Mouse (Mus musculus) frontal cortex, adult (tissue): ENCODE data around the gene Copa.

Experiments used
- ATAC-seq: cut with Nextera tagmentation; 2 replicates; pipeline ENCODE4 v1.9.2; 2017; ENCODE audit warnings: mild to moderate bottlenecking, moderate library complexity, mixed read lengths; ENCODE audit not compliant: low TSS enrichment

The Copa gene

DNA sequence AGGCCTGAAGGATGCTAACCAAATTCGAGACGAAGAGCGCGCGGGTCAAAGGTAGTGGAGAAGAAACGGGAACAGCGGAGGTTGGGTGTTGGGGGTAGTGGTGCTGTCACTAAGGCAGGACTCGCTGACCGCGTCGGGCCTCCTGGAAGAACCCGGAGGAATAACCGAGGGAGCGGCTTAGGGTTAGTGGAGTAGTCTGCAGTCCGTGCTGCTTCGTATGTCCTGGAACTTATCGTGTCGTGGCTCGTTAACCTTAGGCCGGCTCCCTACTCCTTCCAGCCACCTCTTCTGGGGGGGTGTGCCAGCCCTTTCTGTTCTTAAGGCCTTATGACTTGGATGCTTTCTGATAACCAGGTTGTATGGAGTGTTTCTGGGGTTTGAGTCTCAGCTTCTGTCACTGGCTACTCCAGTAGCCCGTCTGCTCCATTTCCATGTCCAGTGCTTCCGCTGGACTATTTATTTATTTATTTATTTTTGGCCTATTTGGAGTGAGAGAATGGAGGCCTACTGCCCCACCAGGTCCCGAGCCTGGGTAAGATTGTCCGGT lies 643 bp downstream of the Copa start:
- ATAC-seq = peak; percentile 51

DNA sequence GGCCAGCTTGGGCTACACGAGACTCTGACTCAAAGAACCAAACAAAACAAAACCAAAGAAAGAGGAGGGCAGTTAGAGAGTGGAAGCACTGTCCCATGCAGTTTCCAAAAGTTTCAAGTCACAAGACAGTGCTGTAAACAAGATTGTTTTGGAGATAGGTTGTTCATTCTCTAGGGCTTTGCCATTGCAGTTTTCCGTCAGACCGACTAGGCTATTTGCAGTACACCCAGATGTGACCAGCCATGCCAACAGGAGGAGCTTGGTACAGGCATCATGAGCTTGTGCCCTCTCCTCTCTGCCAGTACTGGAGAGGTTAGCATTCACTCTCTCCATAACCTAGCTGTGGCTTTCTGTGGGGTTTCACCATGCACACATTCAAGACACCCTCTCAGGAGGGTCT lies 11.2 kb downstream of the Copa start:
- ATAC-seq = no peak

DNA sequence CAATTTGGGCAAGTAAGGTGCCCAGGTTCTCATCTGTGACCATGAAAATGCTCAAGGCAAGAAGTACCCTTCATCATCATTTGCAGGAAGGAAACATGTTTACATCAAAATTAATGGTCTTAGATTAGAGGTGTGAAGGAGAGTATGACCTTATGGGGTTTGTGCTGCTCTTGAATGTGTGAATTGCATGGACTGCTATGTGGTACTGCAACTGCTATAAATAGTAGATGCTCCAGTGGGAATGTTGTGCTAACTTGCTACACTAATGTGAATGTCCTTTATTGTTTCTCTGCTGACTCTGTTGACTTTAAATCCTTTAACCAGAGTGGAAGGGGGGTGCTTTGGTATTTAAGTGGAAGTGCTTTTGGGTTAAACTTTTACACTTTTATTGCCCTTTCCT lies 12.0 kb downstream of the Copa start:
- ATAC-seq = no peak

DNA sequence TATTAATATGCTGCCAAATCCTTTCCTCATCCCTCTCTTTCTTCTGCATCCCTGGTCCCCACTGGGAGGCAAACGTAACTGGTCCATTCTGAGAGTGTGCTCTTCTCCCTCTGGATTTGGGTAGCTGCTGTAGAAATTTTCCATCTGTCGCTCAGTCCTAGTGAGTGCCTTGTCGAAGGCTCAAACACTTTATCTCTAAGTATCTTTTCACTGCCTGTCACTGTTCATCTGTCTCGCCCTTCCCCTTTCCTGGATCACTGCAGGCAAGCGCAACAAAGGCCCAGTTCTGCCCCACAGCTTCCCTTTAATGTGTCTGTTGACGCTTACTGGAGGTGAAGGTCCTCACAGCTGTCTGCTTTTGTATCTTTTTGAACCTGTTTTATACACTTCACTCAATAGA lies 12.9 kb downstream of the Copa start:
- no peak for ATAC-seq

DNA sequence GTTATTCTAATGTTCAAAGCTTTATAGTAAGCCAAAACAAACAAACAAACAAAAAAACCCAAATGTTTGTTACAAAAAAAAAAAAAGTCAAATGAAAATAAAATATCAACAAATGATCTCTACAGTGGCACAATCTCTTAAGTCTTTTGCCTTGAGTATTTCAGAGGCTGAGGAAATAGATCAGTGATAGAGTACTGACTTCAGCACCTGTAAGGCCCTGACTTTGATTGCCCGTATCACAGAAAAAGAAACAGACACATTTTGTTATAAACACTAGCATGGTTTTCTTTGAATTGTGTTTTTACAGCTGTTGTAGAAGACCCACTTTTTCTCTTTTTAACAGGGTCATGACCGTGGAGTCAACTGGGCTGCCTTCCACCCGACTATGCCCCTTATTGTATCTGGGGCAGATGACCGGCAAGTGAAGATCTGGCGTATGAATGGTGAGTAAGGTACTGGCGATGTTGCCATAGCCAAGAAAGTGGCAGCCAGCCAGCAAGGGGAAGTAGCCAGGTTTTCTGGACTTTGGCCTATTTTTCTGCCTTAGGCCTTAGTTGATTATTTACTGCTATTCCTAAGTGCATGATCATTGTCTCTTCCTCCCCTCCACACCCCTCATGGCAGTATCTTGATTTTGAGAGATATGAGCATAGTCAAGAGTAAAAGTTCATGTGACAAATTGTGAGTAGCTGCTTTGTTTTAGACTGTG lies 17.1 kb downstream of the Copa start:
- ATAC-seq = no peak

DNA sequence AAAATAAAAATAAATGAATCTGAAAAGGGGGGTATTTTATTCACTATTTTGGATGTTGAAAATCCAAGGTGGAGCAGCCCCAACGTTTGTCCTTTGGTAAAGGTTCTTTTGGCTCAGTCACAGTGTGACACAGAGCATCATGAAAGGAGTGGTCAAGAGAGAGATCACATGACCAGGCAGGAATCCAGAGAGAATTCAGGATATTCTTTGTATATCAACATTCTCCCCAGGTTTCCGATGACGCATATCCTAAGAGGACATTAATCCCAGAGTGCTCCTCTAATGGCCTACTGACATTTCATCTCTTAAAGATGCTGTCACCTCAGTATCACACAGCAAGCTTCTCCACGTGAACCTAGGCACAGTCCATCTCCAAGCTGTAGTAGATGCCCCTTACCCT lies 21.3 kb downstream of the Copa start:
- no peak for ATAC-seq

DNA sequence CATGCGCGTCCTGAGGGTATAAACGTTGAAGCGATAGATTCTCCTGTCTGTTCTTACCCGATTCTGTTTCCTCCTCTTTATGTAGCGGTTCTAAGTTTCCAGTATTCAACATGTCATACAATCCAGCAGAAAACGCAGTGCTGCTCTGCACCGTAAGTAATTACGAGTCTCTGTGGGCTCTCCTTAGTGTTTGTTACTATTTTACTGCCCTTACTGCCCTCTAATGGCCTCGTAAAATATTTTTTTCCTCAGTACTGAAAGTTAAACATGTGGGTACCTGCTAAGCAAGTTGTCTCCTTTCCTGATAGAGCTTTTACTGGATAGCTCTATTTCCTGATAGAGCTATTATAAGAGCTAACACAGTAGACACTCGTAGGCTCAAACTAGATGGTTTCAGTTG lies 22.8 kb downstream of the Copa start:
- no peak for ATAC-seq

DNA sequence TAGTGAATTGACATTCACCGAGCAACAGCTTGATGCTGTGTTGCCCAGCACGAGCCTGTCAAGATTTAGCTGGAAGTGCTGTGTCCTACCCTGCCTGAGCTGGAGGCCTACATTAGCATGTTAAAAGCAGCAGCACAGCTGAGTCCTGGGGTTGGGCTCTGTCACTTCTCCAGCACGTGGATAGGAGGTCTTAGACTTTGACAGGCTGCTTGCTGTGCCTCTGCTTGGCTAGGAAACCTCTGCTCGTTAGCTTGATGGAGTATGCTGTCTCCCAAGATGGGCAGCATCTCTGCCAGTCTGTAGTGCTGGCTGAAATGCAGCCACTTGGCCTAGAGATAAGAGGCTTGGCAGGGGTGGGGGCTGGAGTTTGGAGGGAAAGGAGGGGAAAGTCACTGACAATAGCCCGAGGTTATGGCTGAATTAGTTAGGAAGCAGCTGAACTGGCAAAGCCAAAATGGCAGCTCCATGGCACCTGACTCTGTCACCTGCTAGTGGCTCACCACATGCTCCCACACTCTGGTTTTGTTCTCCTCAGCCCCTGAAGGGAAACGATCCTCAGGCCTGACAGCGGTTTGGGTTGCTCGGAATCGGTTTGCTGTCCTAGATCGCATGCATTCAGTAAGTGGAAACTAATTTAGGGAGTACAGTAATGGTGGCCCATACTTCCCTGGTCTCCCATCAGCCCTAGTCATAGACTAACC lies 25.6 kb downstream of the Copa start:
- no peak for ATAC-seq

DNA sequence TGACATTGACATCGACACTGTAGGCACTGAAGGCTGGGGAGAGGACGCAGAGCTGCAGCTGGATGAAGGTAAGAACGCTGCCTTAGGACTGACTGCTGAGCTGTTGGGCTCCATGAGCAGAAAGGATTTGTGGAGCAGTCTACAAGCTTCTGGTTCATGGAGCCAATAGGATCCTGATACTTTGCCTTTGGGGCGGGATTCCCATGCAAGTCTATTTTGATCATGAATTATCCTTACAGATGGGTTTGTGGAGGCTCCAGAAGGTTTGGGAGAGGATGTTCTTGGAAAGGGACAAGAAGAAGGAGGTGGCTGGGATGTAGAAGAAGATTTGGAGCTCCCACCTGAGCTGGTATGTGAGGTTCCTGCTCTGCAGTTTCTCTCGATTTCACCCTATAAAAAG lies 34.6 kb downstream of the Copa start:
- ATAC-seq = peak; percentile 78

DNA sequence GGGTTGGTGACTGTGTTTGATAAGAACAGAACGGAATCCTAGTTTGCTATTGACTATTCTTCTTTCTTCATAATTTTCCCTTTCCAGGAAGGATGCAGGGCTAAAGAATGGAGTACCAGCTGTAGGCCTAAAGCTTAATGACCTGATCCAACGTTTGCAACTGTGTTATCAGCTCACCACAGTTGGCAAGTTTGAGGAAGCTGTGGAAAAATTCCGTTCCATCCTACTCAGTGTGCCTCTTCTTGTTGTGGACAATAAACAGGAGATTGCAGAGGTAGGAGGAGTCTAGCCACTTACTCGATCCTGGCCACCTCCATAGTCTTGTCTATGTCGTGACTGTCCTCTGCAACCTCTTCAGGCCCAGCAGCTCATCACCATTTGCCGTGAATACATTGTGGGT lies 36.8 kb downstream of the Copa start:
- no peak for ATAC-seq

DNA sequence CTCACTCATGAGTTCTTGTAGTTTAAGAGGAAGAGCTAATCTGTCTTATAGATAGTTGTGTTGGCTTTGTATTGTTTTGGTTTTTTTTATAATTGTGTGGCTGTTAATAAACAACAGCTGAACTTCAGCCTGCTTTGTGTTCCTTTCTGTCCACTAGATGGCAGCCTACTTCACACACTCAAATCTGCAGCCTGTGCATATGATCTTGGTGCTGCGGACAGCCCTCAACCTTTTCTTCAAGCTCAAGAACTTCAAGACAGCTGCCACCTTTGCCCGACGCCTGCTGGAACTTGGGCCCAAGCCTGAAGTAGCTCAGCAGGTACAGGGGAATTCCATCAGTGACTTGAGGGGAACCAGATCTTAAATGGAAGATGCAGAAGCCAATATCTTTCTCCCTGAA lies 37.4 kb downstream of the Copa start:
- ATAC-seq = 0 out of 2 replicates have a peak, but pooled peaks have one; percentile 68

DNA sequence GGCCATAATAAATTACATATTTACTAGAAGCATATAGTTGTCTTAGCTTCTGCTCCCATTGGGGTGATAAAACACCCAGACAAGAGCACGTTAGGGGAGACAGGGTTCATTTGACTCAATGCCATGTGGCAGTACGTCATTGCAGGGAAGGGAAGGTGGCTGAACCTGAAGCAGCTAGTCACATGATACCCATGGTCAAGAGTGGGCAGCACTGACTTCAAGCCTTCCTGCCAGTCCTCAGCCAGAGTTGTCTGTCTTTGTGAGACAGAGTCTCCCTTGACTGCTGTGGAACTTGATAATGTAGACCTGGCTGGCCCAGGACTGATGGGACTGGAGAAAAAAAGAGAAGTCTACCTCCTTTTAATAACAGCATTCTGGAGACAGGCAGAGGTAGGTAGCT lies 40.3 kb downstream of the Copa start:
- no peak for ATAC-seq

DNA sequence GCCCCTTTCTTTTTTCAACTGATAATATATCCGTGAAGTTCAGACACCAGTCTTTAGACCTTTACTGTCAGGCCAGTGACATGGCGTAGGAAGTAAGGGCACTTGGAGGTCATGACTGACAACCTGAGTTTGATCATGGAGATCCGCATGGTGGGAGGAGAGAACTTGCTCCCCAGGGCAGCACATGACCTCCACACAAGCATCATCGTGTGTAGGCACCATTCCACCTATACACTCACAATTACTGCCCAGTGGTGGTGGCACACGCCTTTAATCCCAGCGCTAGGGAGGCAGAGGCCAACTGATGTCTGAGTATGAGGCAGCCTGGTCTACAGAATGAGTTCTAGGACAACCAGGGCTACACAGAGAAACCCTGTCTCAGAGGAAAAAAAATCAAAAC lies 42.2 kb downstream of the Copa start:
- no peak for ATAC-seq

DNA sequence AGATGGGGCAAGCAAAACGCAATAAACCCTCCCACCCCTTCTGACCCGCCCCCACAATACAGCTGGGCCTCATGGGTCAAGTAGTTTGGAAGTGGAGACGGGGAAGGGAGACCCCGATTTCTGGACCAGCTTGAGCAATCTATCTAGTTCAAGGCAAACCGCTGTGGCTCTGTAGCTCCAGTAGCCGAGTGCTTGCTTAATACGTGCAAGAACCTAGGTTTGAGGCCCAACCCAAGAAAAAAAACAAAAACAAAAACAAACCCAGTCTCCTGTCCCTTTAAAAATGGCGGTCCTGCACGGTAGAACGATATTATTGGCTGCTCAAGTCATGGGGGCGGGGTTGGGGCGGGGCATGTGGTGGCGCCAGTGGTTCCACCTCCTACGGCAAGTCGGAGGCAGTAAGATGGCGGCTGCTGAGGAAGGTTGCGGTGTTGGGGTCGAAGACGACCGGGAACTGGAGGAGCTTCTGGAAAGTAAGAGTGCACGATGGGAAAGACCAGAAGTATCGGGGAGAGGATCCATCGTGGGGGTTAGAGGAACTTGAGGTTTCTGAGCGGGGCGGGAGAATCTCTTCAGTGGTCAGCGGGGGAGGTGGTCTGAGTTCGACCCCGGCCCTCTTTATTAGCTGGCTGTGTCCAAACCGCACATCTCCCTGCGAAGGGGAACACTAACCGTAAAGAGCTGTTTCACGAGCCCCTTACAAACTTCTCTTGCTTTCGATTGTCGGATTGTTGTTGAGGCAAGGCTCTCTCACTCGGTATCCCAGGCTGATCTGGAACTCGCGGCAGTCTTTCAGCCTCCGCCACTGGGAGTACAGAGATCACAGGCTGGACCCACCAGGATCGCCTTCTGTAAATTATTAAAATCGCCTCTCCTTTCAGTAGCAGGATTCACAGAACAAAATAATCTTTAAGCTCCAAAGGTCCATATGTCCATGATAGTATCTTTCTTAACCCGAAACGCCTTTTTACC lies 44.3 kb downstream of the Copa start, which contains the start of gene Pex19:
Pex19 (plus strand) TSS at position 380 of the 972 bp plus-strand sequence.
- ATAC-seq = peak; percentile 93

DNA sequence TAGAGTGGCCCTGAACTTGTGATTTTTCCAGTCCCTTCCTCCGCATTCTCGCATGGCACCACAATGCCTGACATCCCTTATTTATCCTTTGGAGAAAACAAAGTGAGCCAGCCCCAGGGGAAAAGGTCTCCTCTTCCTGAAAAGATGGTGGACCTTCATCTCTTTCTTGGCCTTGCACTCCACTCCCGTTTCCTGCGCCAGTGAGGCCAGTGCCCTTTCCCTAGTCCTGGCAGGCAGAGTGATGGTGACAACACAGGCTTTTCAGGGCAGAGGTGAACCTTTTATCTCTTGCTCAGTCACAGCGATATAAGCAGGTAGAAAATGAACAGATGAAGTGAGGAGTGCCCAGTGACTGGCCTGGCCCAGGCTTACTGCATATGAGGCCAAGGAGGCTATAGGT lies 45.2 kb downstream of the Copa start:
- no peak for ATAC-seq

DNA sequence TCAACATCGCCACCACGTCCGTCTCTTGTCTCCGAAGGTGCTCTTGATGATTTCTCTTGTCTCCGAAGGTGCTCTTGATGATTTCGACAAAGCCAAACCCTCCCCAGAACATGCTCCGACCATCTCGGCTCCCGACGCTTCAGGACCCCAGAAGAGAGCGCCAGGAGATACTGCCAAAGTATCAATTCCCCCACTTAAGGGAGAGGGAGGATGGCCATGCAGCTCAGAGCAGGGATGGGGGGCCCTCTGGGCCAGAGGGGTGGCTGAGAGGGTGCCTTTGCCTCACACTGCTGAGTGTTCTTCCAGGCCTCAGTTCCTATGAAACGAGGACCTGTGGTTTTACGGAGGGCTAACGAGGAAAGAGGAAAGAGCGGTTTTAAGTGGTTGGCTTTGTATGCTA lies 46.2 kb downstream of the Copa start:
- no peak for ATAC-seq

DNA sequence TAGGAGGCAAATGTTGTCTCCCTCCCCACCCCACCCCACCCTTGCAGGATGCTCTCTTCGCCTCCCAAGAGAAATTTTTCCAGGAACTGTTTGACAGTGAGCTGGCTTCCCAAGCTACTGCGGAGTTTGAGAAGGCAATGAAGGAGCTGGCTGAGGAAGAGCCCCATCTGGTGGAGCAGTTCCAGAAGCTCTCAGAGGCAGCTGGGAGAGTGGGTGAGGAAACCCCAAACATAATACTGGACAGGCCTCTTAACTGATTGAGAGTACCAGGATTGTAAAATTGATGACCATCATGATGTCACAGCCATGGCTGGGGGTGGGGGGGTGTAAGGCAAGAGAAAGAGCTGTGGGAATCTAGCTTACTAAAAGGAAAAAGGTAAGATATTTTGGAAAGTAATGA lies 46.8 kb downstream of the Copa start:
- ATAC-seq = peak; percentile 49

DNA sequence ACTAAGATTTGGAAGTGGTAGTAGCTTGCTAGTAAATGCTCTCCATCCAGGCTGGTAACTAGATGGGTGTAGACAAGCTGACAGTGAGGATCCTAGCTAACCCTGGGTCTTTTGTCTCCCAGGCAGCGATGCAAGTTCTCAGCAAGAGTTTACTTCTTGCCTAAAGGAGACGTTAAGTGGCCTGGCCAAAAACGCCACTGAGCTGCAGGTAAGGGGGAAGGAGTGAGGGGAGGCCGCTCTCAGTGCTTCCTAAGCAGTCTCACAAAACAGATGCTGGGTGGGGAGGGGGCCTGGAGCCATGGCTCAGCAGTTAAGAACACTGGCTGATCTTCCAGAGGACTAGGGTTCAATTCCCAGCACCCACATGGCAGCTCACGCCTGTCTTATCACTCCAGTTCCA lies 47.5 kb downstream of the Copa start:
- ATAC-seq = no peak

DNA sequence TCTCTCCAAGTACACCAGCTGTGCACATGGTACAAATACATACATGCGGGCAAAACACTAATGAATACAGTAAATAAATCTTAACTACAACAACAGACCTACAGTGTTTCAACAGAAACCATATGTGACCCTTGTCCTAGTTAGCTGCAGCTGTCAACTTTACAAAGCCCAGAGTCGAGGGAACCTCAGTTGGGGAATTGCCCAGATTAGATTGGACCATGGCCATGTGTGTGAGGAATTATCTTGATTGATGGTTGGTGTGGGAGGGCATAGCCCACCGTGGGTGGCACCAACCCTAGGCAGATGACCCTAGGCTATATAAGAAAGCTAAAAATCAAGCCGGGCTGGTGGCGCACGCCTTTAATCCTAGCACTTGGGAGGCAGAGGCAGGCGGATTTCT lies 50.0 kb downstream of the Copa start:
- ATAC-seq = no peak

DNA sequence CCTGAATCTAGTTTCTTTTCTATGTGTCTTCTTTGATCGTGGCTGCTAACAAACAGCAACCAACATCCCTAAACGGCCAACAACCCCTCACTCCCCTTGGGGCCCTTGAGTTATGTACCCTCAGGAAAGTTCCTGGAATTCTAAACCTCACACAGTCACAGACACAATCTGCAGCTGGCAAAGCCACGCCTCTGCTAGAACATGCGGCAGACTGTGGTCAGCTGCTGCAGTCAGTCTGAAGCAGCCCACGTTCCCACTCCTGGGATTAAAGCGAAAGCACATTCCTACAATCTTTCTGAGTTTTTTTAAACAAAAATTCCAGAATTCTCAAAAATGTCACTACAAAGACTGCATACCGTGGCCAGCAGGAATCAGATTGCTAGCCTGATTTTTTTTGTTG lies 51.2 kb downstream of the Copa start:
- ATAC-seq = peak; percentile 72

DNA sequence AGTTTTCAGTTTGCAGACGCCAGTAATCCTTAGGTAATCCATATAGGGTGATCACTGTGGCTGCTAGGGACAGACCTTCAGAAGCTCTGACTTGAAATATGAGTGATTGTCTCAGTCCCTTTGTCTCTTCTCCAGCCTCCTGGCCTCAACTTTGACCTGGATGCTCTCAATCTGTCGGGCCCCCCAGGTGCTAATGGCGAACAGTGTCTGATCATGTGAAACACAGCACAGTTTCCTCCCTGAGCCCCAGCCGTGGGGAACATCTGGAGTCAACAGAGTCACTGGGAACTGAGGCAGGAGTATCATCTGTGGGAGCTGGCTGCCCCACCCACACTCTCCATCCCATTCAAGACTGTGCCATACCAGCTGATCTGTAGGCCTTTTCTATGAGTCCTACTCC lies 51.7 kb downstream of the Copa start:
- ATAC-seq = no peak

DNA sequence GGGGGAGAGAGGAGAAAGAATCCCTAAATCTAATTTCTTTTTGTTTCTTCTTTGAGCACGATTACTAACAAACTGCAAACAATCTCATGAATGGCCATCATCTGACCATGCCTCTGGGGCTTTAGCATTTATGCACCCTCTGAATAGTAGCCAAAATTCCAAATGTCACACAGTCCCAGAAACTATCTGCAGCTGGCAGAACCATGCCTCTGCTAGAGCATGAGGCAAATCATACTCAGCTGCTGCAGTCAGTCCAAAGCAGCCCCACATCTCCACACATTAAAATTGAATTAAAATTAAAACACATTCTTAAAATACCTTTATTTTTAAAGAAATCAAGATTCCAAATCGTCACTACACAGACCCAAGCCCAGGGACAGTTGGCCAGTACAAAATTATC lies 57.8 kb downstream of the Copa start:
- ATAC-seq = no peak
